Mouse (Mus musculus): Measurements from ENCODE around the gene Baiap2. TPM values are rescaled to one million over a fixed set of nuclear protein-coding genes. Genes with fewer than 3 reads are reported as not detected.

The Baiap2 gene
- polyA plus RNA-seq, 1 experiment from 2014 or later: 11.5 TPM

DNA sequence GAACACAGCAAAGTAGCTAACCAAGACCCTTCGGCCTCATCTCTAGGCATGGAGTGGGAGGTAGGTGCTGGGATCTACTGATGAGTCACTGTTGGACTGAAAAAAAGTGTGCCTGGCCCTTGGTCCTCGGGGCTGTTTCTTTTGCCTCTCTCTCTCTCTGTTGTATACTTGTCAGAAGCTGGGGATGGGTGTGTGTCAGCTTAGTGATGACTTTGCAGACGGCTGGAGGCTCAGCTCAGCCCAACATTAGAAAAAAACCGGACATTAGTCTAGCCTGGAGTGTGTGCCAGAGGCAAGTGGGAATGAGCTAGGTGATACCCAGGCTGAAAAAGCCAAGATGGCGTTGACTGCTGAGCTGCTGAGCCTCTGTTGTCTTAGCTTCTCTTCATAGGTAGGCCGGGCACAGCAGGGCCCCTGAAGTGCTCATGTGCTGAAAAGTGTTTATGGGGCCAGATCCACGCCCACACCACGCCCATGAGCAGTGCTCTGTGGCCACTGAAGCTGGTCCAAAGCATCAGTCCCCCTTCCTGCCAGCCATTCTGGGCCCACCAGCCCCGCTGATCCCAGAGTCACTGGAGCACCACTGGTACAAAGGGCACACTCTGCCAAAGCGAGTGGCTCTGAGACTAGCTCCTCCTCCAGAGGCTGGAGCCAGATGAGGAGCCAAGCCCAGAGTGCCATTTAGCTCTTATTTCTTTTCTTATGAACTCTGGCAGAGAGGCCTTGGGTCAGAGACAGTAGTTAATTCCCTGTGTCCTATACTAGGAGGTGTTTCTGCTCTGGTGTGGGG lies 37.2 kb downstream of the Baiap2 start:
- DNase-seq (ENCODE audit: low spot score): no peak
- no peaks in the 10 kb centered on the region for H3K4me1 ChIP-seq (replicated peaks; ENCODE audit: control insufficient read depth, insufficient read depth, low read length)
- H3K4me3 ChIP-seq (ENCODE audit: low read depth, low read length): no peak overlapping the region
- H3K36me3 ChIP-seq (ENCODE audit: control insufficient read depth, insufficient read depth, low read length): no peaks in the 10 kb centered on the region
- no peak overlapping the region for H3K9ac ChIP-seq (ENCODE audit: low read depth, low read length)
- H3K9me3 ChIP-seq (ENCODE audit: control insufficient read depth, low read length): no peaks in the 10 kb centered on the region
- WGBS: 89% methylated on average over 10 of the region's 10 CpGs
- H3K27me3 ChIP-seq (ENCODE audit: control insufficient read depth, insufficient read depth, low read length): no peaks in the 10 kb centered on the region
- ATAC-seq (ENCODE audit: low FRiP score): no peak
- H3K4me2 ChIP-seq (replicated peaks; ENCODE audit: low read depth, low read length): no peak overlapping the region
- no peak overlapping the region for H3K27ac ChIP-seq (ENCODE audit: low read depth, low read length)

DNA sequence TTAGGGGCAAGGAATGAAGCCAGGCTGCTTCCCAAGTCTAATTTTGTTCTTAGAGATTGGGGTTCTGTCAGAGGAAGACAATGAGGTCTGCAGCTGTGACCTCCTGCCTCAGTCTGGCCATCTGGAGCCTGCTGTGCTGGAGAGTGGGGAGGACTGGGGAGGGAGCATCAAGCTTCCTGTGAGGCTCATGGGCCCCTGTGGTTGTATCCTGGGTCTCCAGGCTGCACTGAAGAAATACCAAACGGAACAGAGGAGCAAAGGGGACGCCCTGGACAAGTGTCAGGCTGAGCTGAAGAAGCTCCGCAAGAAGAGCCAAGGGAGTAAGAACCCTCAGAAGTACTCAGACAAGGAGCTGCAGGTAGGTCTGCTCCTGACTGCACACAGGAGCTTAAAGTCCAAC lies 39.2 kb downstream of the Baiap2 start:
- H3K4me3 ChIP-seq (ENCODE audit: low read depth, low read length): no peak overlapping the region
- 71% methylated on average over 3 of the region's 3 CpGs for WGBS
- H3K4me2 ChIP-seq (replicated peaks; ENCODE audit: low read depth, low read length): no peak overlapping the region
- DNase-seq (ENCODE audit: low spot score) (no peak), ATAC-seq (ENCODE audit: low FRiP score) (no peak)
- H3K36me3 ChIP-seq (ENCODE audit: control insufficient read depth, insufficient read depth, low read length): no peaks in the 10 kb centered on the region
- no peaks in the 10 kb centered on the region for H3K4me1 ChIP-seq (replicated peaks; ENCODE audit: control insufficient read depth, insufficient read depth, low read length)
- no peak overlapping the region for H3K27ac ChIP-seq (ENCODE audit: low read depth, low read length)
- H3K27me3 ChIP-seq (ENCODE audit: control insufficient read depth, insufficient read depth, low read length): no peaks in the 10 kb centered on the region
- H3K9me3 ChIP-seq (ENCODE audit: control insufficient read depth, low read length): no peaks in the 10 kb centered on the region
- no peak overlapping the region for H3K9ac ChIP-seq (ENCODE audit: low read depth, low read length)

- Histone ChIP-seq H3K27ac (ENCODE audit: low read depth, low read length) (no peak overlapping the region), H3K9ac (ENCODE audit: low read depth, low read length) (no peak overlapping the region), H3K27me3 (ENCODE audit: control insufficient read depth, insufficient read depth, low read length) (no peaks in the 10 kb centered on the region), H3K4me2 (replicated peaks; ENCODE audit: low read depth, low read length) (no peak overlapping the region), H3K9me3 (ENCODE audit: control insufficient read depth, low read length) (no peaks in the 10 kb centered on the region), H3K4me3 (ENCODE audit: low read depth, low read length) (no peak overlapping the region), H3K36me3 (ENCODE audit: control insufficient read depth, insufficient read depth, low read length) (no peaks in the 10 kb centered on the region), H3K4me1 (replicated peaks; ENCODE audit: control insufficient read depth, insufficient read depth, low read length) (no peaks in the 10 kb centered on the region)
- DNase-seq (ENCODE audit: low spot score) (no peak), ATAC-seq (ENCODE audit: low FRiP score) (no peak)
- WGBS: 88% methylated on average over 3 of the region's 3 CpGs
Observed at GRCm38 (mm10) chr11:119982236-119982635, 39.7 kb downstream of the Baiap2 start.

DNA sequence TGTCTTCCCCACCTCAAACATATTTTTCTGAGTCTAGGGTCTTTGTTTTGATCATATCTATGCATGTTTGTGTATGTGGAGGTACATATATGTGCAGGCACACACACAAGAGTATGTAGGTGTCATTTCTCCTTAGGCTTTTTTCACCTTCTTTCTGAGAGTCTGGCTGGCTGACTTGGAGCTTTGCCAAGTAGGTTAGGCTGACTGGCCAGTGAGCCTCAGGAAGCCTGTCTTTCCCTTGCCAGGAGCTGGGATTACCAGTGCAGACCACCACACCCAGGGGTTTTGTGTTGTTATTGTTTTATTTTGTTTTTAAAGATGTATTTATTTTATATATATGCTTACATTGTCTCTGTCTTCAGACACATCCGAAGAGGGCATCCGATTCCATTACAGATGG lies 40.6 kb downstream of the Baiap2 start:
- ATAC-seq (ENCODE audit: low FRiP score) (no peak), DNase-seq (ENCODE audit: low spot score) (no peak)
- Histone ChIP-seq H3K9me3 (ENCODE audit: control insufficient read depth, low read length) (no peaks in the 10 kb centered on the region), H3K4me3 (ENCODE audit: low read depth, low read length) (no peak overlapping the region), H3K9ac (ENCODE audit: low read depth, low read length) (no peak overlapping the region), H3K4me1 (replicated peaks; ENCODE audit: control insufficient read depth, insufficient read depth, low read length) (peaks cover 2% of the 10 kb centered on the region), H3K4me2 (replicated peaks; ENCODE audit: low read depth, low read length) (no peak overlapping the region), H3K36me3 (ENCODE audit: control insufficient read depth, insufficient read depth, low read length) (no peaks in the 10 kb centered on the region), H3K27ac (ENCODE audit: low read depth, low read length) (no peak overlapping the region), H3K27me3 (ENCODE audit: control insufficient read depth, insufficient read depth, low read length) (no peaks in the 10 kb centered on the region)
- 100% methylated on average over 2 of the region's 2 CpGs for WGBS

DNA sequence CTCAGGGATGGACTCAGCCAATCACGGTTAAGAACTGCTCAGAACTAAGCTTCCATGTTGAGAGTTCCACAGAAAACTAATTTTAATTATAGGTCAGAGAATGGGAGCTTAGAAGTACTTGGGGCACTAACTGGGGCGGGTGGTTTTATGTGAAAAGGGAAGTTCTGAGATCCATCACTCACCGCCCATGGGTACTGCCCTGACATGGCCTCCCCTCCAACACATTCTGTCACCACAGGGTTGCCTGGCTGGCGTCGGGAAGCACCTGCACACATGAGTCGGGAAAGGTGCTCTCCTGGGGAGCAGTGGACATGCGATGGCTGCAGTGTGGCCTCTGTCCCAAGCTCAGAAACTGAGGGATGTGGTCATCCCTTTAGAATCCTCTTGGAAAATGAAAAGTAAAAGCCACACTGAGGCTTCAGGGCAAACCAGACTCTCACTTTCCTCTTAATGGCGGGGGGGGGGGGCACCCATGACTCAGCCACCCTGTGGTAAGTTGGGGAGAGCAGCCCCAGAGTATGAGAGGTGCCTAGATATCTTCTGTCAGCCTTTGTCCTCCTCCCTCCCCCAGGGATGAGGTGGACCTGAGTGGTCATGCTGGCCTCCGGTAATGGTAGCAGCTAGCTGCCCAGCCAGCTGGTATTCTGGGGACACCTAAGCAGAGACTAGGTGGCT lies 44.3 kb downstream of the Baiap2 start:
- Histone ChIP-seq H3K4me2 (replicated peaks; ENCODE audit: low read depth, low read length) (no peak overlapping the region), H3K4me1 (replicated peaks; ENCODE audit: control insufficient read depth, insufficient read depth, low read length) (peaks cover 18% of the 10 kb centered on the region), H3K9me3 (ENCODE audit: control insufficient read depth, low read length) (no peaks in the 10 kb centered on the region), H3K27me3 (ENCODE audit: control insufficient read depth, insufficient read depth, low read length) (no peaks in the 10 kb centered on the region), H3K9ac (ENCODE audit: low read depth, low read length) (no peak overlapping the region), H3K36me3 (ENCODE audit: control insufficient read depth, insufficient read depth, low read length) (no peaks in the 10 kb centered on the region), H3K27ac (ENCODE audit: low read depth, low read length) (no peak overlapping the region), H3K4me3 (ENCODE audit: low read depth, low read length) (no peak overlapping the region)
- 89% methylated on average over 9 of the region's 9 CpGs for WGBS
- ATAC-seq (ENCODE audit: low FRiP score) (no peak), DNase-seq (ENCODE audit: low spot score) (no peak)

- no peak overlapping the region for H3K27ac ChIP-seq (ENCODE audit: low read depth, low read length)
- no peak overlapping the region for H3K4me3 ChIP-seq (ENCODE audit: low read depth, low read length)
- no peak overlapping the region for H3K4me2 ChIP-seq (replicated peaks; ENCODE audit: low read depth, low read length)
- ATAC-seq (ENCODE audit: low FRiP score) (no peak), DNase-seq (ENCODE audit: low spot score) (no peak)
- peaks cover 18% of the 10 kb centered on the region for H3K4me1 ChIP-seq (replicated peaks; ENCODE audit: control insufficient read depth, insufficient read depth, low read length)
- WGBS: 88% methylated on average over 7 of the region's 7 CpGs
- no peaks in the 10 kb centered on the region for H3K27me3 ChIP-seq (ENCODE audit: control insufficient read depth, insufficient read depth, low read length)
- H3K9me3 ChIP-seq (ENCODE audit: control insufficient read depth, low read length): no peaks in the 10 kb centered on the region
- no peaks in the 10 kb centered on the region for H3K36me3 ChIP-seq (ENCODE audit: control insufficient read depth, insufficient read depth, low read length)
- no peak overlapping the region for H3K9ac ChIP-seq (ENCODE audit: low read depth, low read length)
Observed at GRCm38 (mm10) chr11:119987876-119988275, 45.3 kb downstream of the Baiap2 start.

DNA sequence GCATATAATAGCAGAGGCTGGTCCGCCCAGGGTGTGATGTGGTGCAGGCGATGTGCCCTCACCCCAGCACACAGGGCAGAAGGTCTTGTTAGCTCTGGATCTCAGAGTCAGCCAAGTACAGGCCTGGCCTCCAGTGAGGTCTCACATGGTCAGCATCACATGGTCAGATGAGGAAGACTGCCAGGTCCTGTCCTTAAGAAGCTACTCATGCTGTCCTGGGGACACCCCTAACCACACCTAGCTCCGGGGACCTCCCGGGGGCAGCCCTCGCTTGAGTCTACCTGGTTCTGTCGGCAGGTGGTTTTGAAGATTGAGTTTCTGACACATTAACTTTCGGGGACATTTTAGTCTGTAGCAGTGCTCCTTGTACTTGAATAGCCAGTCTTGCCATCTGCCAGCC lies 45.8 kb downstream of the Baiap2 start:
- Histone ChIP-seq H3K36me3 (ENCODE audit: control insufficient read depth, insufficient read depth, low read length) (no peaks in the 10 kb centered on the region), H3K4me3 (ENCODE audit: low read depth, low read length) (no peak overlapping the region), H3K9me3 (ENCODE audit: control insufficient read depth, low read length) (no peaks in the 10 kb centered on the region), H3K4me2 (replicated peaks; ENCODE audit: low read depth, low read length) (no peak overlapping the region), H3K27ac (ENCODE audit: low read depth, low read length) (no peak overlapping the region), H3K9ac (ENCODE audit: low read depth, low read length) (no peak overlapping the region), H3K4me1 (replicated peaks; ENCODE audit: control insufficient read depth, insufficient read depth, low read length) (peaks cover 18% of the 10 kb centered on the region), H3K27me3 (ENCODE audit: control insufficient read depth, insufficient read depth, low read length) (no peaks in the 10 kb centered on the region)
- ATAC-seq (ENCODE audit: low FRiP score) (no peak), DNase-seq (ENCODE audit: low spot score) (no peak)
- WGBS: 87% methylated on average over 7 of the region's 7 CpGs

DNA sequence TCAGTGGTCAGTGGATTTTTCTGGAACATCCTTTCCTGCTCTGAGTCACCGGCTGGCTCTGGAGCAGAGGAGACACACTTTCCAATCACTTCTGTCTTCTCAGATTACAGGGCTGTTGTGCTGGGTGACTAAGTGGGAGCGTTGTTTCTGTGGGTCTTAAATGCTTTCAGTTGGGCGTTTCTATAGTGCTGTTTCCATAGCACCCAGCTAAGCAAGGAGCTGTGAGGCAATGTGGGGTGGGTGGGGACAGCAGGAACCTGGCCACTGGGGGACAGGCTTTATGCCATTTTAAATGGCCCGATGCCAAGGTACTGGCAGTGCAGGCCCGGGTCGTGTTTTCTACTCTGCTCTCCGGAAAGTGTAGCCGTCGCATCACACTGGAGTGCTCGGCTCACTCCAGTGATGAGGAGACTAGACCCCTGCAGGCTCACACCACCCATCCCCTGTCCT lies 46.6 kb downstream of the Baiap2 start:
- Histone ChIP-seq H3K27me3 (ENCODE audit: control insufficient read depth, insufficient read depth, low read length) (no peaks in the 10 kb centered on the region), H3K4me2 (replicated peaks; ENCODE audit: low read depth, low read length) (no peak overlapping the region), H3K36me3 (ENCODE audit: control insufficient read depth, insufficient read depth, low read length) (no peaks in the 10 kb centered on the region), H3K9me3 (ENCODE audit: control insufficient read depth, low read length) (no peaks in the 10 kb centered on the region), H3K4me3 (ENCODE audit: low read depth, low read length) (no peak overlapping the region), H3K4me1 (replicated peaks; ENCODE audit: control insufficient read depth, insufficient read depth, low read length) (peaks cover 18% of the 10 kb centered on the region), H3K9ac (ENCODE audit: low read depth, low read length) (no peak overlapping the region), H3K27ac (ENCODE audit: low read depth, low read length) (no peak overlapping the region)
- DNase-seq (ENCODE audit: low spot score): peak; percentile 39
- 42% methylated on average over 10 of the region's 10 CpGs for WGBS
- peak; percentile 46; the same call in 1 of the 2 replicates for ATAC-seq (ENCODE audit: low FRiP score)
